Mouse (Mus musculus) stomach, embryonic 14.5 days (tissue): ENCODE measurements around the gene Ly6g5c. TPM values are rescaled to one million over a fixed set of nuclear protein-coding genes. Genes with fewer than 3 reads are reported as not detected.

Experiments used
- ATAC-seq: fragments of 200-750 bp; cut with Nextera tagmentation; 2 replicates; pipeline ENCODE4 v1.8.0; 2017; ENCODE audit warnings: low read depth, moderate TSS enrichment; ENCODE audit not compliant: insufficient number of reproducible peaks, insufficient read depth, low FRiP score
- H3K27ac ChIP-seq: fragments of 300-500 bp; sonication (generic); 2 replicates; pipeline ENCODE4 v1.5.1; 2014; ENCODE audit warnings: mild to moderate bottlenecking, low read length, moderate library complexity, mixed read lengths
- H3K27me3 ChIP-seq: fragments of 300-500 bp; sonication (generic); 2 replicates; pipeline ENCODE4 v1.6.1; 2014; ENCODE audit warnings: low read length, control low read depth, mixed read lengths; ENCODE audit not compliant: control insufficient read depth, insufficient read depth
- H3K36me3 ChIP-seq: fragments of 300-500 bp; sonication (generic); 2 replicates; pipeline ENCODE4 v1.6.1; 2014; ENCODE audit warnings: mild to moderate bottlenecking, control low read depth, low read length, moderate library complexity, mixed read lengths; ENCODE audit not compliant: control insufficient read depth, insufficient read depth
- H3K4me1 ChIP-seq: fragments of 300-500 bp; sonication (generic); 2 replicates; pipeline ENCODE4 v1.6.1; 2014; ENCODE audit warnings: low read length, control low read depth, mixed read lengths; ENCODE audit not compliant: control insufficient read depth, insufficient read depth
- H3K4me2 ChIP-seq: fragments of 300-500 bp; sonication (generic); replicated peaks from 2 replicates; pipeline ENCODE4 v1.6.1; 2014; ENCODE audit warnings: low read depth, low read length, control low read depth
- H3K4me3 ChIP-seq: fragments of 300-500 bp; sonication (generic); 2 replicates; pipeline ENCODE4 v1.5.1; 2014; ENCODE audit warnings: low read depth, low read length, control low read depth
- H3K9ac ChIP-seq: fragments of 300-500 bp; sonication (generic); replicated peaks from 2 replicates; pipeline ENCODE4 v1.6.1; 2014; ENCODE audit warnings: low read depth, mild to moderate bottlenecking, control low read depth, low read length, moderate library complexity, mixed read lengths
- H3K9me3 ChIP-seq: fragments of 300-500 bp; sonication (generic); 2 replicates; pipeline ENCODE4 v1.6.1; 2016; ENCODE audit warnings: low read depth, low read length, control low read depth; ENCODE audit not compliant: control insufficient read depth
- WGBS: fragments of 180-500 bp; shearing (Covaris S2); extraction: QIAGEN DNeasy Blood & Tissue Kit; methylation state at CpG from one replicate; pipeline ENCODE4 v1.1.7; 2014; 5-methylcytosine and 5-hydroxymethylcytosine counted together
- polyA plus RNA-seq: library from polyadenylated mRNA; unstranded; fragments of >200 nt; fragmentation: Nextera tagmentation; extraction: Ambion mirVana; gene quantifications from 2 replicates; pipeline ENCODE4 v1.2.1, GENCODE M21; 2014

Ly6g5c gene
- polyA plus RNA-seq, 1 experiment from 2014 or later = not detected

GRCm38 (mm10) chr17:35077285-35077684, 30.8 kb upstream of the Ly6g5c start:
- 48% methylated on average over 2 of the region's 2 CpGs for WGBS
- Histone ChIP-seq H3K27me3 (no peaks in the 10 kb centered on the region), H3K9me3 (no peaks in the 10 kb centered on the region), H3K27ac (peak overlapping the region; percentile 30; the same call in 1 of the 2 replicates), H3K4me3 (peak overlapping the region; percentile 14; the same call in 1 of the 2 replicates), H3K4me2 (peak overlapping the region; percentile 32), H3K9ac (0 out of 2 replicates have a peak overlapping the region, but pooled peaks have one; percentile 1), H3K36me3 (no peaks in the 10 kb centered on the region), H3K4me1 (0 out of 2 replicates have a peak, but pooled peaks cover 13% of the 10 kb centered on the region)
- ATAC-seq = no peak

- Histone ChIP-seq H3K9ac (0 out of 2 replicates have a peak within 1 kb of the TSS, but pooled peaks have one; percentile 1), H3K27me3 (no peaks in the 10 kb centered on the region), H3K9me3 (no peaks in the 10 kb centered on the region), H3K4me2 (peak within 1 kb of the TSS; percentile 32), H3K27ac (peak within 1 kb of the TSS; percentile 30; the same call in 1 of the 2 replicates), H3K36me3 (no peaks in the 10 kb centered on the region), H3K4me1 (0 out of 2 replicates have a peak, but pooled peaks cover 13% of the 10 kb centered on the region), H3K4me3 (peak within 1 kb of the TSS; percentile 14; the same call in 1 of the 2 replicates)
- WGBS = 8% methylated on average over 13 of the region's 14 CpGs
- ATAC-seq = 0 out of 2 replicates have a peak, but pooled peaks have one; percentile 46
These were observed 30.3 kb upstream of the Ly6g5c start, which contains the start of gene Ly6g6d for GRCm38 (mm10) chr17:35077786-35078233. Gene Ly6g6d (minus strand): TSS chr17:35078065.

- H3K4me1 ChIP-seq = 0 out of 2 replicates have a peak, but pooled peaks cover 13% of the 10 kb centered on the region
- no peaks in the 10 kb centered on the region for H3K9me3 ChIP-seq
- ATAC-seq = peak; percentile 38; the same call in 1 of the 2 replicates
- no peaks in the 10 kb centered on the region for H3K36me3 ChIP-seq
- H3K4me3 ChIP-seq = no peak overlapping the region
- H3K27me3 ChIP-seq = no peaks in the 10 kb centered on the region
- WGBS = 56% methylated on average over 9 of the region's 9 CpGs
- H3K27ac ChIP-seq = no peak overlapping the region
- H3K4me2 ChIP-seq = no peak overlapping the region
- no peak overlapping the region for H3K9ac ChIP-seq
These were observed 28.3 kb upstream of the Ly6g5c start for GRCm38 (mm10) chr17:35079778-35080177.

GRCm38 (mm10) chr17:35080248-35080647, 27.8 kb upstream of the Ly6g5c start:
- Histone ChIP-seq H3K36me3 (no peaks in the 10 kb centered on the region), H3K4me1 (0 out of 2 replicates have a peak, but pooled peaks cover 13% of the 10 kb centered on the region), H3K4me2 (no peak overlapping the region), H3K4me3 (no peak overlapping the region), H3K27me3 (no peaks in the 10 kb centered on the region), H3K9ac (no peak overlapping the region), H3K27ac (no peak overlapping the region), H3K9me3 (no peaks in the 10 kb centered on the region)
- 46% methylated on average over 6 of the region's 6 CpGs for WGBS
- ATAC-seq = no peak

- ATAC-seq = no peak
- no peaks in the 10 kb centered on the region for H3K9me3 ChIP-seq
- H3K9ac ChIP-seq = no peak overlapping the region
- H3K4me1 ChIP-seq = 0 out of 2 replicates have a peak, but pooled peaks cover 13% of the 10 kb centered on the region
- no peak overlapping the region for H3K4me2 ChIP-seq
- H3K27ac ChIP-seq = no peak overlapping the region
- no peak overlapping the region for H3K4me3 ChIP-seq
- no peaks in the 10 kb centered on the region for H3K36me3 ChIP-seq
- WGBS = 81% methylated on average over 4 of the region's 4 CpGs
- no peaks in the 10 kb centered on the region for H3K27me3 ChIP-seq
These were observed 27.4 kb upstream of the Ly6g5c start for GRCm38 (mm10) chr17:35080710-35081109.

GRCm38 (mm10) chr17:35082841-35083576, 25.1 kb upstream of the Ly6g5c start:
- 81% methylated on average over 16 of the region's 16 CpGs for WGBS
- H3K27me3 ChIP-seq = no peaks in the 10 kb centered on the region

GRCm38 (mm10) chr17:35083929-35084497, 24.1 kb upstream of the Ly6g5c start:
- Histone ChIP-seq H3K36me3 (no peaks in the 10 kb centered on the region), H3K4me3 (no peak overlapping the region), H3K4me1 (no peaks in the 10 kb centered on the region), H3K4me2 (no peak overlapping the region), H3K27ac (no peak overlapping the region), H3K9me3 (no peaks in the 10 kb centered on the region), H3K27me3 (no peaks in the 10 kb centered on the region), H3K9ac (no peak overlapping the region)
- no peak for ATAC-seq
- 79% methylated on average over 3 of the region's 3 CpGs for WGBS

More at GRCm38 (mm10) chr17:35082841-35083576, 25.1 kb upstream of the Ly6g5c start:
- Histone ChIP-seq H3K9me3 (no peaks in the 10 kb centered on the region), H3K4me2 (no peak overlapping the region), H3K27ac (no peak overlapping the region), H3K9ac (no peak overlapping the region), H3K36me3 (no peaks in the 10 kb centered on the region), H3K4me3 (no peak overlapping the region), H3K4me1 (no peaks in the 10 kb centered on the region)
- ATAC-seq = no peak

- Histone ChIP-seq H3K4me3 (no peak within 1 kb of the TSS), H3K27ac (no peak within 1 kb of the TSS), H3K27me3 (no peaks in the 10 kb centered on the region), H3K9ac (no peak within 1 kb of the TSS), H3K9me3 (no peaks in the 10 kb centered on the region), H3K4me2 (no peak within 1 kb of the TSS), H3K4me1 (peaks cover 5% of the 10 kb centered on the region), H3K36me3 (no peaks in the 10 kb centered on the region; the same call in 1 of the 2 replicates)
- no peak for ATAC-seq
- 63% methylated on average over 7 of the region's 7 CpGs for WGBS
These were observed 22.7 kb upstream of the Ly6g5c start, which contains the start of gene Ly6g6f for GRCm38 (mm10) chr17:35085208-35085865. Gene Ly6g6f (minus strand): TSS chr17:35085610.
